Mouse (Mus musculus): Measurements from ENCODE around the gene Nanp.

Nanp gene

GRCm38 (mm10) chr2:150995324-150995723 is 43.9 kb downstream of the Nanp start:
- no peak for DNase-seq

GRCm38 (mm10) chr2:150991050-150991449 is 48.1 kb downstream of the Nanp start:
- DNase-seq: no peak

GRCm38 (mm10) chr2:150990506-150990905 is 48.7 kb downstream of the Nanp start:
- no peak for DNase-seq

GRCm38 (mm10) chr2:150985359-150985758 is 53.8 kb downstream of the Nanp start:
- DNase-seq: no peak

- DNase-seq: no peak
Observed at GRCm38 (mm10) chr2:150982051-150982450, 57.1 kb downstream of the Nanp start.

GRCm38 (mm10) chr2:150981524-150981923 is 57.7 kb downstream of the Nanp start:
- no peak for DNase-seq

- no peak for DNase-seq
Observed at GRCm38 (mm10) chr2:150979861-150980620, 59.2 kb downstream of the Nanp start.

Measured in cerebellum, adult 18-20 months (tissue).